Mouse (Mus musculus): ENCODE data around the gene Gm8281. TPM values are rescaled to one million over a fixed set of nuclear protein-coding genes. Genes with fewer than 3 reads are reported as not detected.

Gene Gm8281
- polyA plus RNA-seq (2017; shearing (Covaris generic)) = not detected

DNA sequence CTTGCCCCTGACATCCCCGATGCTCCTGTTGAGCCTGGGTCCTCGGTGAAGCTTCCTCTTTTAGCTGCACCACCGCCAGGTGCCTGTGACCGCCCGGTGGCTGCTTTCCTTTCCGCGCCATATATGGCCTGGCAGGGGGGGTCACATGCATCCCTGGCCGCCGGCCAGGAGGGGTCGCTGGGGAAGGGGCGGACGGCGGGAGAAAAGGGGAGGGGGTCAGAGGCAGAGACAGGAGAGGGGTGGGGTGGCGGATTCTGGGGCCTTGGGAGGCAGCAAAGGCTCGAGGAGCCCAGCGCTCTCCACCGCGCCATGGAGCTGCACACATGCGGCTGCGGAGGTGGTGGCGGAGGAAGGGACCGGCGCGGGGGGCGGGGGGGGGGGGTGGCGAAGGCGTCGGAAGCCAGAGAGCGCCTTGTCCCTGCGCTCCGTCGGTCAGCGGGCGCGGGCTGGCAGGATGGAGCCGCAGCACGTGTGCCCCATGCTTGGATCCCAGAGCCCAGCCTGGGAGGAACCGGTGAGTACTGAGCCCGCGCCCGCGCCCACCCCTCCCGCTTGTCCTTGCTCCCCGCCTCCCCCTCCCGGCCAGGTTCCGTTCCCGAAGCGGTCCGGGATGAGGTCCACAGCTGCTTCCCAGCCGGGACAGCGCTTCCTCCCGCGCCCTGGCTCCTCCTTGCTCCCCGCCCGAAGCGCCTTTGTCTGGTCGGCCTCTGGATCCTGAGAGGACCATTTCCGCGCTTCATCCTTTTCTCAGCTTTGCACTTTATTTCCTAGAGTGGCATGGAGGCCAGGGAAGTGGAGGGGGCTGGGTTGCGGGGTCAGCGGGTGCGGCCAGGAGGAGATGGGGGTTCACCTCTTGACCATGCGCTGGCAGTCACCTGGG, at the start of gene Gm8281:
TSS of gene Gm8281 (plus strand) at position 430 of the 880 bp plus-strand sequence.

DNA sequence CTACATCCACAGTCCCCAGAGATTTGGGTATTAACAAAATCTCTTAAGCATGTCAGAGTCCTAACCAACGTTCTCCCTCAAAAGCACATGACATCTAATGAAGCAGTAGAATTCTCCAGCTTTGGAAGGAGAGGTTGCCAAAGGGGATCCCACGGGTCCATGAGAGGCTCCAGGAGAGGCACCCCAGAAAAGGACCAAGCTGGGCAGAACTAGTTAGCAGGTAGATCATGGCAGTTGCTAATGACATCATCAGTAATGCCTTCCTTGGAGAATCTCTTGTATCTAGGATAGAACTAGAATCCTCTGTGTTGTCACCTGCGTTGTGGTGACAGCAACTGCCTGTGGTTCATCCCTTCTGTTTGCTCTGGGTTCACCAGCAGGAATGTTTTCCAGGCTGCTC, 20.5 kb upstream of the Gm8281 start, which contains the start of gene 4930555G01Rik:
TSS of gene 4930555G01Rik (plus strand) at position 301 of the 400 bp plus-strand sequence.

DNA sequence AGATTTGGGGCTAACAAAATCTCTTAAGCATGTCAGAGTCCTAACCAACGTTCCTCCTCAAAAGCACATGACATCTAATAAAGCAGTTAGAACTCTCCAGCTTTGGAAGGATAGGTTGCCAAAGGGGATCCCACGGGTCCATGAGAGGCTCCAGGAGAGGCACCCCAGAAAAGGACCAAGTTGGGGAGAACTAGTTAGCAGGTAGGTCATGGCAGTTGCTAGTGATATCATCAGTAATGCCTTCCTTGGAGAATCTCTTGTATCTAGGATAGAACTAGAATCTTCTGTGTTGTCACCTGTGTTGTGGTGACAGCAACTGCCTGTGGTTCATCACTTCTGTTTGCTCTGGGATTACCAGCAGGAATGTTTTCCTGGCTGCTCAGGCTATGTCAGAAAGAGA, 60.4 kb downstream of the Gm8281 start, which contains the start of gene Gm8279:
TSS of gene Gm8279 (plus strand) at position 301 of the 400 bp plus-strand sequence.

Other genes with a start within 250 kb of the Gm8281 start
- not detected for gene Gm3269, start 232.9 kb upstream of the Gm8281 start, polyA plus RNA-seq (2017; shearing (Covaris generic))
- not detected for gene Gm3264, start 215.5 kb upstream of the Gm8281 start, polyA plus RNA-seq (2017; shearing (Covaris generic))
- gene Gm3278, start 178.6 kb upstream of the Gm8281 start, polyA plus RNA-seq (2017; shearing (Covaris generic)) = not detected
- not detected for gene Gm8297, start 87.1 kb upstream of the Gm8281 start, polyA plus RNA-seq (2017; shearing (Covaris generic))
- not detected for gene Gm3298, start 55.1 kb upstream of the Gm8281 start, polyA plus RNA-seq (2017; shearing (Covaris generic))
- gene 4930555G01Rik, start 20.4 kb upstream of the Gm8281 start, polyA plus RNA-seq (2017; shearing (Covaris generic)) = not detected
- gene Gm8279, start 60.5 kb downstream of the Gm8281 start, polyA plus RNA-seq (2017; shearing (Covaris generic)) = not detected
- gene Gm3317, start 93.5 kb downstream of the Gm8281 start, polyA plus RNA-seq (2017; shearing (Covaris generic)) = not detected
- not detected for gene Gm8271, start 114.8 kb downstream of the Gm8281 start, polyA plus RNA-seq (2017; shearing (Covaris generic))
- not detected for gene Gm3526, start 189.5 kb downstream of the Gm8281 start, polyA plus RNA-seq (2017; shearing (Covaris generic))

Measured in effector memory CD4-positive, alpha-beta T cell, adult 5 months (primary cell).